Mouse (Mus musculus): ENCODE results near the gene Rnf213.

DNA sequence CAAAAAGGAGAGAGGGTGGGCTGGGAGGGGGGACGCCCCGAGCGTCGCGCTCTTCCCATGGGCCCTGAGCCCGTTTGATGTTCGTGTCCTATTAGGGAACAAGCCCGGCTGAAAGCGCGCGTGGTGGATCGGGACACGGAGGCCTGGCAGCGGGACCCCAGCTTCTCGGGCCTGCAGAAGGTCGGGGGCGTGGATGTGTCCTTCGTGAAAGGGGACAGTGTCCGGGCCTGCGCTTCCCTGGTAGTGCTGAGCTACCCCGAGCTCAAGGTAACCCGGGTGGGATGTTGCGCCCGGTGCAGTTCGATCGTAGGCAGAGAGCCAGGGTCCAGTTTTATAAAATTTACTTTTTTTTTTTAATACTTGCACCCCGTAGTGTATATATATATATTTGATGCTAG lies 98.8 kb downstream of the Rnf213 start:
- no peak for TF ChIP-seq CTCF (IDR thresholded peaks at IDR 0.05; ENCODE audit: borderline replicate concordance, extremely low read depth, insufficient read depth, insufficient read length)
- TF ChIP-seq POLR2A (IDR thresholded peaks at IDR 0.05; ENCODE audit: borderline replicate concordance, extremely low read depth, insufficient read depth, insufficient read length, poor library complexity, severe bottlenecking): no peak
